Mouse (Mus musculus) ES-Bruce4 (cell line): Measurements from ENCODE around the gene Foxn1. TPM values are rescaled to one million over a fixed set of nuclear protein-coding genes. Genes with fewer than 3 reads are reported as not detected.

Source experiments
- H3K27ac ChIP-seq: 2 replicates; pipeline ENCODE4 v1.5.1; 2012; ENCODE audit warnings: low read length, inconsistent platforms; ENCODE audit not compliant: insufficient read depth
- H3K27me3 ChIP-seq: 2 replicates; pipeline ENCODE4 v1.6.1; 2012; ENCODE audit warnings: mild to moderate bottlenecking, low read length, inconsistent platforms; ENCODE audit not compliant: control insufficient read depth, poor library complexity, insufficient read depth, severe bottlenecking
- H3K36me3 ChIP-seq: 2 replicates; pipeline ENCODE4 v1.6.1; 2012; ENCODE audit warnings: inconsistent platforms, mild to moderate bottlenecking, low read length, moderate library complexity; ENCODE audit not compliant: control insufficient read depth, poor library complexity, insufficient read depth, severe bottlenecking
- H3K4me1 ChIP-seq: one replicate; pipeline ENCODE4 v1.8.1; 2011; ENCODE audit warnings: low read length; ENCODE audit not compliant: control insufficient read depth, insufficient read depth
- H3K4me3 ChIP-seq: 2 replicates; pipeline ENCODE4 v1.5.1; 2011; ENCODE audit warnings: low read depth, mild to moderate bottlenecking, low read length
- H3K9ac ChIP-seq: 2 replicates; pipeline ENCODE4 v1.6.1; 2012; ENCODE audit warnings: low read depth, mild to moderate bottlenecking, inconsistent platforms; ENCODE audit not compliant: poor library complexity, severe bottlenecking
- H3K9me3 ChIP-seq: replicated peaks from 2 replicates; pipeline ENCODE4 v1.6.1; 2012; ENCODE audit warnings: mild to moderate bottlenecking, low read length, inconsistent platforms; ENCODE audit not compliant: control insufficient read depth, poor library complexity, insufficient read depth, severe bottlenecking
- CTCF ChIP-seq: IDR thresholded peaks from one replicate; pipeline ENCODE4 v1.8.1; 2011; ENCODE audit warnings: low read depth, low read length
- EP300 ChIP-seq: IDR thresholded peaks from 2 replicates; pipeline ENCODE4 v1.6.1; 2011; ENCODE audit warnings: low read depth, low read length; ENCODE audit not compliant: insufficient read depth
- POLR2A ChIP-seq: IDR thresholded peaks from one replicate; pipeline ENCODE4 v1.8.1; 2011; ENCODE audit warnings: low read length; ENCODE audit not compliant: insufficient read depth
- polyA plus RNA-seq: library from polyadenylated mRNA; stranded (reverse); fragments of >200 nt; gene quantifications from 2 replicates; pipeline ENCODE4 v1.2.4, GENCODE M21; 2011; ENCODE audit warnings: low read depth; ENCODE audit not compliant: missing spikeins, insufficient read depth, insufficient read length

Foxn1 gene
- polyA plus RNA-seq, 1 experiment, result not detected

DNA sequence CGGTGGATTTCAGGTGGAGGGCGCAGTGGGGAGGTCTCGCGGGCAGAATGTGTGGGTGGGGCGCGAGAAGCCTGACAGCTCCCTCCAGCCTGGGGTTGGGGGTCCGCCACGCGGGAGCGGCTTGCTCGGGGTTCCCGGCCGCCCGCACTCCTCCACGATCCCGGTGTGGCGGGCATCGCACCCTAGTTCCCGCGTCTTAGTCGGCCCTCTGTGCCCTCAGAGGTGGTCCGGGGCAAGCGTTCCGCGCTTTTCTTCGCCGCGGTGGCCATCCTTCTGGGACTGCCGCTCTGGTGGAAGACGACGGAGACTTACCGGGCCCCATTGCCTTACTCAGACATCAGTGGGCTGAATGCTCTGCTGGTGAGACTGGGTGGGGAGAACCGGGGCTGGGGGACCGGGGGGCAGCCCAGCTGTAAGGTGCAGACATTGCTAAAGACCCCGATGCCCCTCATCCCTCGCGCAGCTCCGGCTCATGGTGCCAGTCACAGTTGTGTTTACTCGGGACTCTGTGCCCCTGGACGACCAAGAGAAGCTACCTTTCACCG lies 57.8 kb downstream of the Foxn1 start:
- Histone ChIP-seq H3K27me3 (no peaks in the 10 kb centered on the region), H3K4me3 (peak overlapping the region; percentile 86), H3K36me3 (0 out of 2 replicates have a peak, but pooled peaks cover 5% of the 10 kb centered on the region), H3K4me1 (no peaks in the 10 kb centered on the region), H3K27ac (no peak overlapping the region), H3K9ac (peak overlapping the region; percentile 84), H3K9me3 (no peaks in the 10 kb centered on the region)
- peak; percentile 39 for TF ChIP-seq POLR2A
- TF ChIP-seq EP300, result no peak

DNA sequence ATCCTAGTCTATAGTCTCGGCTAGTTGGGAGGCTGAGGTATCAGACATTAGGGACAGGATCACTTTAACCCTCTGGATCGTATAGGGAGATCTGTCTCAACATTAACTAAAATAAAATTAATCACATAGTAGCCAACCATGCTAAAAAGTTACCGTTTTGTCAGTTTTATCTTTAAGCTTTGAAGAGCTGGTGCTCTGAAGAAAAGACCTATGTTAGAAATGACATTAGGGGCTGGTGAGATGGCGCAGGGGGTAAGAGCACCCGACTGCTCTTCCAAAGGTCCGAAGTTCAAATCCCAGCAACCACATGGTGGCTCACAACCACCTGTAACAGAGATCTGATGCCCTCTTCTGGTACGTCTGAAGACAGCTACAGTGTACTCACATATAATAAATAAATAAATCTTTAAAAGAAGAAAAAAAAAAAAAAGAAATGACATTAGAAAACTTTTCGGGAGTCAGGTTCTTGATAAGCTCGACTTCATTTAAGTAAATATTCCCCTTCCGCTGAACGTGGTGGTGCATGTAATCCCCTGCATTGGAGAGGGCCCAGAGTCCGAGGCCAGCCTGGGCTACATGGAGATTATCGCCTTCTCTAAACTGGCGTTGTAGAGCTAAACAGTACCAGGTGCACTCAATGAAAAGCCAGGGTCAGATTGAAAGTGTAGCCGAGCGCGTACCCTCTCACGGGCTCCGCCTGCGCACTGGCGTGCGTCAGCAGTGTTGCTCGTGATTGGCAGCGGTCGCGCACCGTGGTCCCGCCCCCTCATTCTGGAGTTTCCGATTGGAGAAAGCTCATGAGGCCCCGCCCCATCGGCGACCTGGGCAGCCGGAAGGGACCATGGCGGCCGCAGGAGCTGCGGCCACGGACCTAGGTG lies 58.5 kb downstream of the Foxn1 start, which contains the start of gene Pigs:
Gene Pigs, plus strand, starts transcription at position 782 of the 878 bp plus-strand sequence.
- no peaks in the 10 kb centered on the region for H3K9me3 ChIP-seq
- H3K27ac ChIP-seq, result peak within 1 kb of the TSS; percentile 53; the same call in 1 of the 2 replicates
- no peaks in the 10 kb centered on the region for H3K4me1 ChIP-seq
- peak within 1 kb of the TSS; percentile 87 for H3K4me3 ChIP-seq
- no peaks in the 10 kb centered on the region for H3K27me3 ChIP-seq
- no peak for TF ChIP-seq CTCF
- TF ChIP-seq POLR2A, result no peak
- TF ChIP-seq EP300, result no peak
- 0 out of 2 replicates have a peak, but pooled peaks cover under 1% of the 10 kb centered on the region for H3K36me3 ChIP-seq
- peak within 1 kb of the TSS; percentile 84 for H3K9ac ChIP-seq

DNA sequence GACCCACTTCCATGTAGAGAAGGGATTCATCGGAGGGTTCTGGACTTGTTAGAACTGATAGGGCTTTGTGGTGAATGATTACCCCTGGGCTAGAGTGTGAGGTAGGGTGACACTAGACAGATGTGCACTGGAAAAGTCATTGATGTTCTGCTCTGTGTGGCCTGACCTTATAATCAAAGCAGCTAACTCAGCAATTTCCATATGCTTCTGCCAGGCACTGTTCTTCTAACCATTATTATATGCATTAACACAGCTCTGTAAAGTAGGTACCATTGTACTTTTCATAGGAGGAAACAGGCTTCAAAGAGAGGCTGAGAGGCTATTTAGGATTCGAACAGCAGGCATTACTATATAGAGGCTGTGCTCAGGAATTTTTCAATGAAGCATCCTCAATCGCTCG lies 59.1 kb downstream of the Foxn1 start:
- H3K36me3 ChIP-seq, result no peaks in the 10 kb centered on the region
- H3K9me3 ChIP-seq, result no peaks in the 10 kb centered on the region
- no peak for TF ChIP-seq POLR2A
- no peak for TF ChIP-seq CTCF
- no peak for TF ChIP-seq EP300
- no peaks in the 10 kb centered on the region for H3K27me3 ChIP-seq
- no peak overlapping the region for H3K9ac ChIP-seq
- H3K27ac ChIP-seq, result no peak overlapping the region
- no peak overlapping the region for H3K4me3 ChIP-seq
- H3K4me1 ChIP-seq, result no peaks in the 10 kb centered on the region

DNA sequence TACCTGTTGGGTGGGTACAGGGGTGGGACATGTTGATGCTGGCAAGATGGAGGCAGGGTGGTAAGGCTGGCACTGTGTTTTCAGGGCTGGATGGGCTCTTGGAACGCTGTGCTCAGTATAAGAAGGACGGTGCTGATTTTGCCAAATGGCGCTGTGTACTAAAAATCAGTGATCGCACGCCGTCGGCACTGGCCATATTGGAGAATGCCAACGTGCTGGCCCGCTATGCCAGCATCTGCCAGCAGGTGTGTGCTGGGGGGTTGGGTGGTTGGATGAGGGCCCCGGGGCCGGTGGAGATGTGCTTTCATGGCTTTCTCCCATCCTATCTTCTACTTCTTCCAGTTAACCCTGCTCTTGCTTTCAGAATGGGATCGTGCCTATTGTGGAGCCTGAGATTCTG lies 61.4 kb downstream of the Foxn1 start:
- peaks cover 20% of the 10 kb centered on the region for H3K36me3 ChIP-seq

DNA sequence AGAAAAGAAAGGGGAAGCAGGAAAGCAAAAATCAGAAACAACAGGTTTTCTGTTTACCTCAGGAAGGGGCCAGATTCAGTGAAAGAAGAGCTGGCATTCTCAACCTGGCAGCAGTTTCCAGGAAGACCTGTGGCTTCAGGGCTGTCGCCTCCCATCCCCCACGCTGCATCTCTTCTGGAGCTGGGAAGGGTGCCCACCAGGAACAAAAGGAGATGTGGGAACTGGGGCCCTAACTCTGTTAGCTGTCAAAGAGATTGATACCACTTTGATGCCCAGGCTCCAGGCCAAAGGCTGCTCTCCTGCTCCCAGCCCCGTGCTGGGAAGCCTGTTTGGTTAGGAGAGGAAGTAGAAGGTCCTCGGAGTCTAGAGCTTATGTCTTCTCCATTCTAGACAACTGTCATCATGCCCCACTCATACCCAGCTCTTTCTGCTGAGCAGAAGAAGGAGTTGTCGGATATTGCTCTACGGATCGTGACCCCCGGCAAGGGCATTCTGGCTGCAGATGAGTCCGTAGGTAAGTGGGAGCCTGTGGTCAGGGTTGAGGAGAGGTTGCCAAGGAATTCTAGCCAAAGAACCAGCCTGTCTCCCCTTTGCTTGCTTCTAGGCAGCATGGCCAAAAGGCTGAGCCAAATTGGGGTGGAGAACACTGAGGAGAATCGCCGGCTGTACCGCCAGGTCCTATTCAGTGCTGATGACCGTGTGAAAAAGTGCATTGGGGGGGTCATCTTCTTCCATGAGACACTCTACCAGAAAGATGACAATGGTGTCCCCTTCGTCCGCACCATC lies 62.2 kb downstream of the Foxn1 start:
- Histone ChIP-seq H3K9ac (no peak overlapping the region), H3K36me3 (peaks cover 27% of the 10 kb centered on the region), H3K4me1 (no peaks in the 10 kb centered on the region), H3K9me3 (no peaks in the 10 kb centered on the region), H3K27ac (no peak overlapping the region), H3K4me3 (no peak overlapping the region), H3K27me3 (no peaks in the 10 kb centered on the region)
- TF ChIP-seq CTCF, result no peak
- TF ChIP-seq POLR2A, result no peak
- no peak for TF ChIP-seq EP300

More for the DNA sequence above, 61.4 kb downstream of the Foxn1 start:
- Histone ChIP-seq H3K4me1 (no peaks in the 10 kb centered on the region), H3K27ac (no peak overlapping the region), H3K27me3 (no peaks in the 10 kb centered on the region), H3K9ac (no peak overlapping the region), H3K4me3 (no peak overlapping the region), H3K9me3 (no peaks in the 10 kb centered on the region)
- no peak for TF ChIP-seq POLR2A
- no peak for TF ChIP-seq CTCF
- no peak for TF ChIP-seq EP300

DNA sequence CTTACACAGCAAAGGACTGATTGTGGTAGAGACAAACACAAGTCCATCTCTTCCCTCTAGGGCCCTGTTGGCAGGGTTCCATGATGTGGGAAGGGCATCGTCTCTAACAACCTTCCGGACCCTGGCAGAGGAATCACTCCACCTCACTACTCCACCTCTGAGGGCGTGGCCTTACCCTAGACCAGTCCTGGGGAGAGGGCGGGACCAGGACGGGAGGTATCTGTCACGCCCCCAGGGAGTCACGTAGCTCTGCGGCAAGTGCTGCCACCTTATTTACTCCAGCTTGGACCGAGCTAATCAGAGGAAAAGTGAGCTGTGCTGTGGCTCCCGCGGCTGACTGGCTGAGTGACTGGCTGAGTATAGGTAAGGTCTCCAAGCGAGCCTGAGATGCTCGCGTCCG lies 63.5 kb downstream of the Foxn1 start, which contains the start of gene Aldoc:
Gene Aldoc, plus strand, starts transcription at position 109 of the 400 bp plus-strand sequence.
- peak within 1 kb of the TSS; percentile 14; the same call in 1 of the 2 replicates for H3K27ac ChIP-seq
- peaks cover 39% of the 10 kb centered on the region for H3K36me3 ChIP-seq
- no peaks in the 10 kb centered on the region for H3K27me3 ChIP-seq
- H3K9me3 ChIP-seq, result no peaks in the 10 kb centered on the region
- TF ChIP-seq EP300, result peak; percentile 40; the same call in 1 of the 2 replicates
- peak; percentile 71 for TF ChIP-seq POLR2A
- no peak for TF ChIP-seq CTCF
- H3K9ac ChIP-seq, result peak within 1 kb of the TSS; percentile 16; the same call in 1 of the 2 replicates
- H3K4me1 ChIP-seq, result no peaks in the 10 kb centered on the region
- peak within 1 kb of the TSS; percentile 64 for H3K4me3 ChIP-seq
